In genomic region chr2:30203439-30203838, GRCm38 (mm10) we compare ENCODE assay signal across 9 mouse cellular contexts. TPM values are rescaled to one million over a fixed set of nuclear protein-coding genes. Genes with fewer than 3 reads are reported as not detected.
DNase-seq lines count a peak whose midpoint lies in the region; ATAC-seq and TF ChIP-seq lines count a peak whose summit lies in the region.
"Had no signal": no experiment of that assay in that cellular context is flagged by ENCODE, and none has a peak within 500 bp of the region (broad histone marks: within the 10 kb centered on the region; RNA-seq: fewer than 3 reads in every experiment).

No protein-coding gene starts in this region.

- no peaks in the 10 kb centered on the region for H3K36me3 ChIP-seq in heart, postnatal 0 days (replicated peaks; ENCODE audit: control insufficient read depth, insufficient read depth, low read length)
- no peaks in the 10 kb centered on the region for H3K36me3 ChIP-seq in lung, postnatal 0 days (ENCODE audit: insufficient read depth, low read length)
- H3K36me3 ChIP-seq in forebrain, embryonic 12.5 days (replicated peaks) = no peaks in the 10 kb centered on the region

- H3K4me3 ChIP-seq in heart, postnatal 0 days (ENCODE audit: low read depth, low read length) = no peak overlapping the region
- no peak overlapping the region for H3K4me3 ChIP-seq in lung, postnatal 0 days (ENCODE audit: low read depth, low read length)
- no peak overlapping the region for H3K4me3 ChIP-seq in forebrain, embryonic 12.5 days (replicated peaks)

- H3K4me2 ChIP-seq in heart, postnatal 0 days (ENCODE audit: low read depth, low read length) = no peak overlapping the region
- H3K4me2 ChIP-seq in lung, postnatal 0 days (replicated peaks; ENCODE audit: low read depth, low read length) = no peak overlapping the region
- H3K4me2 ChIP-seq in forebrain, embryonic 12.5 days = no peak overlapping the region

- 76% methylated on average over 7 of the region's 7 CpGs for WGBS in heart, postnatal 0 days
- WGBS in lung, postnatal 0 days = 69% methylated on average over 7 of the region's 7 CpGs
- 82% methylated on average over 7 of the region's 7 CpGs for WGBS in forebrain, embryonic 12.5 days

- no peak for ATAC-seq in heart, postnatal 0 days (ENCODE audit: insufficient read depth, low read depth)
- no peak for ATAC-seq in lung, postnatal 0 days
- no peak for ATAC-seq in forebrain, embryonic 12.5 days (ENCODE audit: low FRiP score)

- intact Hi-C loops in heart, postnatal 14 days (cut with DNase I) = no loop called here
- intact Hi-C loops in left cerebral cortex, postnatal 25 days (cut with DNase I) = no loop called here

- TF ChIP-seq CTCF in heart, postnatal 0 days (IDR thresholded peaks at IDR 0.05; ENCODE audit: low read depth) = peak; percentile 29
- peak; percentile 72 for TF ChIP-seq CTCF in lung, postnatal 0 days (IDR thresholded peaks at IDR 0.05)

- H3K9me3 ChIP-seq in heart, postnatal 0 days (replicated peaks; ENCODE audit: control insufficient read depth, low read length) = no peaks in the 10 kb centered on the region
- no peaks in the 10 kb centered on the region for H3K9me3 ChIP-seq in lung, postnatal 0 days (ENCODE audit: low read length)
- H3K9me3 ChIP-seq in forebrain, embryonic 12.5 days = no peaks in the 10 kb centered on the region

- H3K4me1 ChIP-seq in heart, postnatal 0 days (ENCODE audit: control insufficient read depth, insufficient read depth) = peaks cover 24% of the 10 kb centered on the region
- peaks cover 7% of the 10 kb centered on the region; the same call in 1 of the 2 replicates for H3K4me1 ChIP-seq in lung, postnatal 0 days (ENCODE audit: insufficient read depth, low read depth, low read length)
- H3K4me1 ChIP-seq in forebrain, embryonic 12.5 days = peaks cover 18% of the 10 kb centered on the region

- no peak for DNase-seq in heart, postnatal 0 days (ENCODE audit: low spot score)
- DNase-seq in heart, postnatal 14 days = no peak
- DNase-seq in B cell, adult 2 months = peak; percentile 67 to 73
- DNase-seq in adipocyte (ENCODE audit: low spot score) = peak; percentile 32
- DNase-seq in lung, postnatal 0 days (ENCODE audit: low spot score) = peak; percentile 37
- no peak for DNase-seq in heart, adult 18-20 months
- DNase-seq in left cerebral cortex, postnatal 25 days (ENCODE audit: low spot score in 2 of 2) = no peak

- H3K27ac ChIP-seq in heart, postnatal 0 days (ENCODE audit: low read depth) = no peak overlapping the region
- H3K27ac ChIP-seq in lung, postnatal 0 days (ENCODE audit: low read length) = no peak overlapping the region
- no peak overlapping the region for H3K27ac ChIP-seq in forebrain, embryonic 12.5 days

- H3K9ac ChIP-seq in heart, postnatal 0 days (replicated peaks; ENCODE audit: low read depth, low read length) = no peak overlapping the region
- H3K9ac ChIP-seq in lung, postnatal 0 days (replicated peaks; ENCODE audit: low read depth) = no peak overlapping the region
- H3K9ac ChIP-seq in forebrain, embryonic 12.5 days = no peak overlapping the region

- TF ChIP-seq EP300 in heart, postnatal 0 days (IDR thresholded peaks at IDR 0.05; ENCODE audit: low read depth) = no peak
- no peak for TF ChIP-seq EP300 in lung, postnatal 0 days (IDR thresholded peaks at IDR 0.05)

- H3K27me3 ChIP-seq in heart, postnatal 0 days (ENCODE audit: control insufficient read depth, insufficient read depth, low read length) = no peaks in the 10 kb centered on the region
- H3K27me3 ChIP-seq in lung, postnatal 0 days (replicated peaks; ENCODE audit: insufficient read depth, low read length) = no peaks in the 10 kb centered on the region
- H3K27me3 ChIP-seq in forebrain, embryonic 12.5 days = no peaks in the 10 kb centered on the region

RNA-seq across cellular contexts. Expression of gene Kyat1, which starts 2.2 kb away (rescaled TPM):
- total RNA-seq in heart, postnatal 0 days (2014; rRNA removed; ENCODE audit: low replicate concordance) = 76.8 and 81.2 TPM in 2 replicates
- polyA plus RNA-seq in heart, postnatal 0 days (2015; fragmentation: Nextera tagmentation; extraction: Ambion mirVana) = 50.7 and 51.7 TPM in 2 replicates
- total RNA-seq in heart, postnatal 14 days (2021) = 10 to 100 TPM; 48.4 to 49.2 TPM
- 12.7 and 17.1 TPM in 2 replicates for polyA plus RNA-seq in lung, postnatal 0 days (2015; fragmentation: Nextera tagmentation; extraction: Ambion mirVana)
- total RNA-seq in heart, adult 18-20 months (2021) = 10 to 100 TPM; 36.0 to 36.5 TPM
- polyA plus RNA-seq in forebrain, embryonic 12.5 days (2016; fragmentation: Nextera tagmentation; extraction: Ambion mirVana) = 9.0 and 9.4 TPM in 2 replicates
- total RNA-seq in left cerebral cortex, postnatal 25 days (2021) = 10 to 100 TPM; 12.2 to 16.7 TPM

RNA-seq across cellular contexts. Expression of gene Spout1, which starts 25.2 kb away (rescaled TPM):
- 16.3 and 20.5 TPM in 2 replicates for total RNA-seq in heart, postnatal 0 days (2014; rRNA removed; ENCODE audit: low replicate concordance)
- polyA plus RNA-seq in heart, postnatal 0 days (2015; fragmentation: Nextera tagmentation; extraction: Ambion mirVana) = 13.6 and 15.2 TPM in 2 replicates
- 1 to 10 TPM; 5.9 to 6.3 TPM for total RNA-seq in heart, postnatal 14 days (2021)
- polyA plus RNA-seq in lung, postnatal 0 days (2015; fragmentation: Nextera tagmentation; extraction: Ambion mirVana) = 21.7 and 23.4 TPM in 2 replicates
- total RNA-seq in heart, adult 18-20 months (2021) = 1 to 10 TPM; 4.8 to 6.4 TPM
- polyA plus RNA-seq in forebrain, embryonic 12.5 days (2016; fragmentation: Nextera tagmentation; extraction: Ambion mirVana) = 67.0 and 69.2 TPM in 2 replicates
- total RNA-seq in left cerebral cortex, postnatal 25 days (2021) = 10 to 100 TPM; 34.7 to 36.9 TPM

RNA-seq across cellular contexts. Expression of gene Endog, which starts 32.1 kb away (rescaled TPM):
- total RNA-seq in heart, postnatal 0 days (2014; rRNA removed; ENCODE audit: low replicate concordance) = 124 and 127 TPM in 2 replicates
- 72.9 and 73.0 TPM in 2 replicates for polyA plus RNA-seq in heart, postnatal 0 days (2015; fragmentation: Nextera tagmentation; extraction: Ambion mirVana)
- 10 to 100 TPM; 74.1 to 78.0 TPM for total RNA-seq in heart, postnatal 14 days (2021)
- polyA plus RNA-seq in lung, postnatal 0 days (2015; fragmentation: Nextera tagmentation; extraction: Ambion mirVana) = 19.6 and 24.4 TPM in 2 replicates
- 10 to 100 TPM; 89.0 to 98.3 TPM for total RNA-seq in heart, adult 18-20 months (2021)
- 9.7 and 13.4 TPM in 2 replicates for polyA plus RNA-seq in forebrain, embryonic 12.5 days (2016; fragmentation: Nextera tagmentation; extraction: Ambion mirVana)
- 10 to 100 TPM; 20.4 to 21.8 TPM for total RNA-seq in left cerebral cortex, postnatal 25 days (2021)

RNA-seq across cellular contexts. Expression of gene Lrrc8a, which starts 34.1 kb away (rescaled TPM):
- 50.8 and 66.2 TPM in 2 replicates for total RNA-seq in heart, postnatal 0 days (2014; rRNA removed; ENCODE audit: low replicate concordance)
- 43.5 and 46.4 TPM in 2 replicates for polyA plus RNA-seq in heart, postnatal 0 days (2015; fragmentation: Nextera tagmentation; extraction: Ambion mirVana)
- 10 to 100 TPM; 90.1 to 90.5 TPM for total RNA-seq in heart, postnatal 14 days (2021)
- 58.2 and 68.8 TPM in 2 replicates for polyA plus RNA-seq in lung, postnatal 0 days (2015; fragmentation: Nextera tagmentation; extraction: Ambion mirVana)
- total RNA-seq in heart, adult 18-20 months (2021) = 10 to 100 TPM; 77.9 to 86.5 TPM
- polyA plus RNA-seq in forebrain, embryonic 12.5 days (2016; fragmentation: Nextera tagmentation; extraction: Ambion mirVana) = 22.8 and 35.9 TPM in 2 replicates
- total RNA-seq in left cerebral cortex, postnatal 25 days (2021) = 10 to 100 TPM; 53.9 to 59.8 TPM

RNA-seq across cellular contexts. Expression of gene Gm28035, which starts 36.9 kb away (rescaled TPM):
- 13.9 TPM in 1 of 2 replicates, not detected in the other for total RNA-seq in heart, postnatal 0 days (2014; rRNA removed; ENCODE audit: low replicate concordance)
- polyA plus RNA-seq in heart, postnatal 0 days (2015; fragmentation: Nextera tagmentation; extraction: Ambion mirVana) = 0.10 and 0.12 TPM in 2 replicates
- 1 to 10 TPM; 4.1 to 4.6 TPM for total RNA-seq in heart, postnatal 14 days (2021)
- 0.12 and 0.21 TPM in 2 replicates for polyA plus RNA-seq in lung, postnatal 0 days (2015; fragmentation: Nextera tagmentation; extraction: Ambion mirVana)
- total RNA-seq in heart, adult 18-20 months (2021) = 1 to 10 TPM; 3.4 to 3.6 TPM
- polyA plus RNA-seq in forebrain, embryonic 12.5 days (2016; fragmentation: Nextera tagmentation; extraction: Ambion mirVana) = 0.29 and 0.64 TPM in 2 replicates
- 10 to 100 TPM in 1 of 2 experiments, 1 to 10 TPM in 1; 9.9 to 12.3 TPM for total RNA-seq in left cerebral cortex, postnatal 25 days (2021)
- total RNA-seq: common myeloid progenitor, adult 5-6 weeks had no signal

Comparison
In these comparisons a context has a peak if more than half of its experiments do, and no peak if none do; other contexts are left out.
1. DNase-seq: peak in B cell, adult 2 months (2 of 2), adipocyte (single experiment) and lung, postnatal 0 days (single experiment); none in heart, postnatal 0 days (single experiment), heart, postnatal 14 days (0 of 2), heart, adult 18-20 months (0 of 2) and left cerebral cortex, postnatal 25 days (0 of 2).